Mouse (Mus musculus) cerebellum, adult 2 months (tissue): ENCODE data around the gene Tchhl1.

Source experiments
- CTCF ChIP-seq: fragments of 200-500 bp; IDR thresholded peaks from 2 replicates; pipeline ENCODE4 v1.5.1; 2011; ENCODE audit warnings: low read depth, mild to moderate bottlenecking, control low read depth, low read length, moderate library complexity, borderline replicate concordance; ENCODE audit not compliant: insufficient read depth
- POLR2A ChIP-seq: fragments of 200-500 bp; IDR thresholded peaks from 2 replicates; pipeline ENCODE4 v1.6.1; 2011; ENCODE audit warnings: low read length, control low read depth, borderline replicate concordance; ENCODE audit not compliant: insufficient read depth

- no peak for TF ChIP-seq CTCF
- no peak for TF ChIP-seq POLR2A
These were observed 51.3 kb downstream of the Tchhl1 start for GRCm38 (mm10) chr3:93519856-93520329.
